Mouse (Mus musculus) ZHBTc4 (cell line): Measurements from ENCODE around the gene Gm19668.
"Not testable (repeated sequence)": the region's sequence is repeated elsewhere in the genome, so short reads cannot be mapped to it uniquely, and the experiment has no call there.

Experiments
- DNase-seq: peaks from one replicate; pipeline ENCODE4 v3.0.0-alpha.2; 2011; ENCODE audit warnings: low read depth, low spot score

The Gm19668 gene

GRCm38 (mm10) chr10:77771225-77771624, 27.7 kb downstream of the Gm19668 start, which contains the start of gene Gm3238:
TSS of gene Gm3238 (minus strand) at chr10:77771325.
- DNase-seq, result not testable (repeated sequence)

- no peak for DNase-seq
Observed at GRCm38 (mm10) chr10:77769727-77770126, 29.2 kb downstream of the Gm19668 start.

- DNase-seq, result not testable (repeated sequence)
Observed at GRCm38 (mm10) chr10:77759582-77759981, 39.4 kb downstream of the Gm19668 start, which contains the start of gene Gm3233. TSS of gene Gm3233 (minus strand) at chr10:77759682.

- DNase-seq, result peak; percentile 47
Observed at GRCm38 (mm10) chr10:77753448-77753847, 45.5 kb downstream of the Gm19668 start.

GRCm38 (mm10) chr10:77752312-77752711, 46.6 kb downstream of the Gm19668 start:
- not testable (repeated sequence) for DNase-seq

GRCm38 (mm10) chr10:77751254-77751653, 47.7 kb downstream of the Gm19668 start, which contains the start of gene Gm9736:
TSS of gene Gm9736 (minus strand) at chr10:77751354.
- not testable (repeated sequence) for DNase-seq

- peak; percentile 9 for DNase-seq
Observed at GRCm38 (mm10) chr10:77750686-77751085, 48.2 kb downstream of the Gm19668 start.
